Mouse (Mus musculus): ENCODE measurements at regions not wholly inside any gene's neighbourhood (a gene's known extent, or its start where the extent isn't known, plus 50 kb on each side); places are given as distances from the start of the nearest gene placed in this dataset.

DNA sequence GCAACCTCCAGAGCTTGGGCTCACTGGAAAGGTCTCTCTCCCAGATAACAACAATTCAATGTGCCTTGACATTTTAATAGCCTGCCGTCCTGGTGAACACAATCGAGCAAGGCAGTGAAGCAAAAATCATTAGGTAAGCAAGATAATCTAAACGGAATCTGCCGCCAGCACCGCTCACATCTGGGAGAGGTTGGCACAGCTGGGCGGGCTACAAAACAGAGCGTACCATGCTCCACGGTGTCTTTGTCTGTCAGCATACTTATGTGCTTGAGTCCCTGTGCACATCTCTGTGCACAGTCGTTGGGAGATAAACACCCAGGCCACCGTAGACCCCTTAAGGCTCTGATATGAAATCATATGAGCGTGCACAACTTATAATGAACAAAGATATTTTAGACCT is 108.1 kb downstream of the Insig2 start:
- TF ChIP-seq MAX (IDR thresholded peaks at IDR 0.05) = no peak
- no peak for TF ChIP-seq MYOD1 (IDR thresholded peaks at IDR 0.05; ENCODE audit: control insufficient read depth, insufficient read length, low read depth)
- TF ChIP-seq MYOG (IDR thresholded peaks at IDR 0.05; ENCODE audit: control insufficient read depth, extremely low read depth, insufficient read length) = no peak
- TF ChIP-seq FOSL1 (IDR thresholded peaks at IDR 0.05; ENCODE audit: insufficient read depth, low read length, poor library complexity, severe bottlenecking) = no peak
- TF ChIP-seq CTCF (IDR thresholded peaks at IDR 0.05; ENCODE audit: control insufficient read depth, insufficient read depth, insufficient read length) = no peak
- TF ChIP-seq CEBPB (IDR thresholded peaks at IDR 0.05; ENCODE audit: low read depth) = no peak
- TF ChIP-seq USF1 (IDR thresholded peaks at IDR 0.05; ENCODE audit: low read depth) = no peak
- Histone ChIP-seq H3K4me3 (ENCODE audit: insufficient read depth, poor library complexity, severe bottlenecking) (no peak overlapping the region), H3K79me2 (ENCODE audit: control insufficient read depth, insufficient read depth) (no peaks in the 10 kb centered on the region), H3K79me3 (ENCODE audit: low read depth) (no peaks in the 10 kb centered on the region), H3ac (ENCODE audit: control insufficient read depth, insufficient read length, low read depth) (no peak overlapping the region), H3K36me3 (ENCODE audit: control insufficient read depth, insufficient read depth) (no peaks in the 10 kb centered on the region), H3K27me3 (ENCODE audit: control insufficient read depth, insufficient read depth, insufficient read length) (peaks cover 3% of the 10 kb centered on the region)

DNA sequence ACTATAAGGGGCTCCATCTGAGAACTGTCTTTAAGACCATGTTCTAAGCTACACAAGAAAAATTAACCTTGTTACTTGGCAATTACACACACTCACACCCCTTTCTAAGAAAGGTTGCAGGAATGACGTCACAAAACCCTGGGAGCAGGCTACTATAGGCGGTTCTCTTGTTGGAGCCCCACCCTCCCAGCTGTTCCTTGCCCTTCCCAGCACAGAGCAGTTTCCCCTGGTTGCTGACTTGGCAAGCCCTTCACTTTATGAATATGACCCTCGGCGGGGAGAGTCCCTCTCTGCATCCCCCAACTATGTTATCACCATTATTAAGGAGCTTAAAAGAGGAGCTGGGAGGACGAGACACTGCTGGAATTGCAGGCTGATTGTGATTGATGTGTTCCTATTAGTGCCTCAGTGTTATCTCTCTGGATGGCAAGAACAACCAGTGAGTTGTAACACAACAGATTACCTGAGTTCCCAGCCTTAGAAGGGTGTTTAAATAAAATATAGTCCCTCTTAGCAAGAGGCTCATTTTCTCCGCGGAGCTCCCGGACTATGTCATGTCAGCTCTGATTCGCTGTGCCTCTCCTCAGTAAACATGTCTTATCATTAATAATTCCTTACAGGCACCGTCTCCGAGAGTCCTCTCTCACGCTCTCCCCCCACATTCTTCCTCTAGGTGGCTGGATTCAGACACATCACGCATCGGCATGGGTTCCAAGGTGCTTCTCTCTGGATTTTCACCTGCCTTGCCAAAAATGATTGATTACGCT is 105.7 kb downstream of the Insig2 start:
- no peak overlapping the region for H3ac ChIP-seq (ENCODE audit: control insufficient read depth, insufficient read length, low read depth)
- H3K36me3 ChIP-seq (ENCODE audit: control insufficient read depth, insufficient read depth) = no peaks in the 10 kb centered on the region
- no peaks in the 10 kb centered on the region for H3K27me3 ChIP-seq (ENCODE audit: control insufficient read depth, insufficient read depth, insufficient read length)
- no peak overlapping the region for H3K4me3 ChIP-seq (ENCODE audit: insufficient read depth, poor library complexity, severe bottlenecking)
- no peak for TF ChIP-seq USF1 (IDR thresholded peaks at IDR 0.05; ENCODE audit: low read depth)
- no peak for TF ChIP-seq MAX (IDR thresholded peaks at IDR 0.05)
- no peak for TF ChIP-seq MYOG (IDR thresholded peaks at IDR 0.05; ENCODE audit: control insufficient read depth, extremely low read depth, insufficient read length)
- TF ChIP-seq CTCF (IDR thresholded peaks at IDR 0.05; ENCODE audit: control insufficient read depth, insufficient read depth, insufficient read length) = no peak
- TF ChIP-seq FOSL1 (IDR thresholded peaks at IDR 0.05; ENCODE audit: insufficient read depth, low read length, poor library complexity, severe bottlenecking) = no peak
- TF ChIP-seq CEBPB (IDR thresholded peaks at IDR 0.05; ENCODE audit: low read depth) = no peak
- no peak for TF ChIP-seq MYOD1 (IDR thresholded peaks at IDR 0.05; ENCODE audit: control insufficient read depth, insufficient read length, low read depth)
- no peaks in the 10 kb centered on the region for H3K79me2 ChIP-seq (ENCODE audit: control insufficient read depth, insufficient read depth)
- H3K79me3 ChIP-seq (ENCODE audit: low read depth) = no peaks in the 10 kb centered on the region

DNA sequence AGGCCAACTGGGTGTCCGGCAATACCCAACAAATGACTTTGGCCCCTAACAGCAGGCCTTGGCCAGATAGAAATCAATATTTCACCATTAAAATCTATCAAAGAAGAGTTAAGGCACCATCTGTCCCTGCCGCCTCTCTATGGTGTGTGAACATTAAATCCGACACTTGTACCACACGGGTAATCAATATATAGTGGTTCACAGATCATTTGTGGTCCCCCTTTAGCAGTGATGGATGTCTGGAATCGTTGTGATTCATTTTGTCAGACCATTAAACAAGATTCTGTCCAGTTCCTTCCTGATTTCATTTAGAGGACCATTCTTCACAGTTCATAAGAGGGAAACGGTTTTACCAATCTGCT is 105.2 kb downstream of the Insig2 start:
- Histone ChIP-seq H3K4me3 (ENCODE audit: insufficient read depth, poor library complexity, severe bottlenecking) (no peak overlapping the region), H3K27me3 (ENCODE audit: control insufficient read depth, insufficient read depth, insufficient read length) (no peaks in the 10 kb centered on the region), H3ac (ENCODE audit: control insufficient read depth, insufficient read length, low read depth) (no peak overlapping the region), H3K79me3 (ENCODE audit: low read depth) (no peaks in the 10 kb centered on the region), H3K36me3 (ENCODE audit: control insufficient read depth, insufficient read depth) (no peaks in the 10 kb centered on the region), H3K79me2 (ENCODE audit: control insufficient read depth, insufficient read depth) (no peaks in the 10 kb centered on the region)
- TF ChIP-seq CTCF (IDR thresholded peaks at IDR 0.05; ENCODE audit: control insufficient read depth, insufficient read depth, insufficient read length) (no peak), MYOG (IDR thresholded peaks at IDR 0.05; ENCODE audit: control insufficient read depth, extremely low read depth, insufficient read length) (no peak)

DNA sequence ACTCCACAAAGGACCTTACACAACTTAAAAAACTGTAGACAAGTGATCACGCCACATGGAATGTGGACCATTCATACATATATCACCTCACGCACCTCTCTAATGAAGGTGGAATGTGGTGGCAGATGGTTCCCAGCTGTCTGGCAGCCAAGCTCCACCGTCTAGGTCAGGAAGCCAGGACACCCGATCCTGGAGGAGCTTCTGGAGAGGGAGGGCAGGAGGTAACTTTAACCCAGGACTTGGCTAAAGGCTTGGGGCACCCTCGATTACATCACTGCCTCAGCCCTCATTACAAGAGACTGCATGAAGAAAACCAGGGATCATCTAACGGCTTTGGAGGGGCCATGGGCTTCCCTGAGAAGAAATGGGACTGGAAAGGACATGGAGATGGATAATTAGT is 88.8 kb downstream of the Insig2 start:
- TF ChIP-seq USF1 (IDR thresholded peaks at IDR 0.05; ENCODE audit: low read depth) = no peak
- TF ChIP-seq CTCF (IDR thresholded peaks at IDR 0.05; ENCODE audit: control insufficient read depth, insufficient read depth, insufficient read length) = no peak
- TF ChIP-seq FOSL1 (IDR thresholded peaks at IDR 0.05; ENCODE audit: insufficient read depth, low read length, poor library complexity, severe bottlenecking) = no peak
- no peak for TF ChIP-seq MYOG (IDR thresholded peaks at IDR 0.05; ENCODE audit: control insufficient read depth, extremely low read depth, insufficient read length)
- no peak for TF ChIP-seq MYOD1 (IDR thresholded peaks at IDR 0.05; ENCODE audit: control insufficient read depth, insufficient read length, low read depth)
- Histone ChIP-seq H3K79me2 (ENCODE audit: control insufficient read depth, insufficient read depth) (no peaks in the 10 kb centered on the region), H3K36me3 (ENCODE audit: control insufficient read depth, insufficient read depth) (no peaks in the 10 kb centered on the region)

DNA sequence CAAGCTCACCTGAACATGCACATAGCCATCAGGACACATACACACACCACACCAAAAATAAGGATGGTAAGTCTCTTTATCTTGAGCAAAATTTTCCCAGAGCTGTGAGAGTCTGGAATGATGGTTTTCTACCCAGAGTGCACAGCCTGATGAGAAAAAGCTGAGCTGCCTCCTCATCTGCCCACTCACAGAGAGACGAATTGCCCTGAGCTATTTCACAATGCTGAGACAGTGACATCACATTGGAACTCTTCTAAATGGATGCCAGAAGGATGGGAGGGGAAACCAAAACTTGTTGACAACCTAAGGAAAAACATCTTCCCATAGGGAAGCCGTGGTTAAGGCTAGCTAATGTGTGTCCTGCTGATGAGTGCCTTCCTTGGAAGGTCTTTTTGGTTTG is 84.8 kb downstream of the Insig2 start:
- H3ac ChIP-seq (ENCODE audit: control insufficient read depth, insufficient read length, low read depth) = no peak overlapping the region
- H3K4me3 ChIP-seq (ENCODE audit: insufficient read depth, poor library complexity, severe bottlenecking) = no peak overlapping the region
- no peaks in the 10 kb centered on the region for H3K36me3 ChIP-seq (ENCODE audit: control insufficient read depth, insufficient read depth)
- H3K79me2 ChIP-seq (ENCODE audit: control insufficient read depth, insufficient read depth) = no peaks in the 10 kb centered on the region
- no peaks in the 10 kb centered on the region for H3K79me3 ChIP-seq (ENCODE audit: low read depth)
- no peaks in the 10 kb centered on the region for H3K27me3 ChIP-seq (ENCODE audit: control insufficient read depth, insufficient read depth, insufficient read length)
- TF ChIP-seq CTCF (IDR thresholded peaks at IDR 0.05; ENCODE audit: control insufficient read depth, insufficient read depth, insufficient read length) = no peak
- TF ChIP-seq MAX (IDR thresholded peaks at IDR 0.05) = no peak
- no peak for TF ChIP-seq USF1 (IDR thresholded peaks at IDR 0.05; ENCODE audit: low read depth)
- TF ChIP-seq CEBPB (IDR thresholded peaks at IDR 0.05; ENCODE audit: low read depth) = peak; percentile 24

More for the DNA sequence above, 88.8 kb downstream of the Insig2 start:
- H3K79me3 ChIP-seq (ENCODE audit: low read depth) = no peaks in the 10 kb centered on the region
- no peak overlapping the region for H3K4me3 ChIP-seq (ENCODE audit: insufficient read depth, poor library complexity, severe bottlenecking)
- H3ac ChIP-seq (ENCODE audit: control insufficient read depth, insufficient read length, low read depth) = no peak overlapping the region
- H3K27me3 ChIP-seq (ENCODE audit: control insufficient read depth, insufficient read depth, insufficient read length) = no peaks in the 10 kb centered on the region

DNA sequence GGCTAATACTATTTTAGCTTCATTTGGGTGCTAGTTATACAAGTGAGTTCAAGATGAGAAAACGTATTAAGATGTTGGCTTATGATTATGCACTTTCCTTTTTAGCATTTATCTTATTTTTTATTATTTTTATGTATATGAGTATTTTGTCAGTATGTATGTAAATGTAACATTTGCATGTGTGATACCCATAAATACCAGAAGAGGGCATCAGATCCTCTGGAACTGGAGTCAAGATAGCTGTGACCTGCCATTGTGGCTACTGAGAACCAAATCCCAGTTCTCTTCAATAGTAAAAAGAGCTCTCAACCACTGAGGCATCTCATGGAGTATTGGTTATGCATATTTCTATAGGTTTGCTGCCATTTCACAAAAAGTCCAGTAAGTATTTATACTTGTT is 83.3 kb downstream of the Insig2 start:
- TF ChIP-seq CTCF (IDR thresholded peaks at IDR 0.05; ENCODE audit: control insufficient read depth, insufficient read depth, insufficient read length) (no peak), MYOD1 (IDR thresholded peaks at IDR 0.05; ENCODE audit: control insufficient read depth, insufficient read length, low read depth) (no peak), FOSL1 (IDR thresholded peaks at IDR 0.05; ENCODE audit: insufficient read depth, low read length, poor library complexity, severe bottlenecking) (no peak), MAX (IDR thresholded peaks at IDR 0.05) (no peak)
- H3K36me3 ChIP-seq (ENCODE audit: control insufficient read depth, insufficient read depth) = no peaks in the 10 kb centered on the region

More for the DNA sequence above, 83.3 kb downstream of the Insig2 start:
- no peak overlapping the region for H3K4me3 ChIP-seq (ENCODE audit: insufficient read depth, poor library complexity, severe bottlenecking)
- no peaks in the 10 kb centered on the region for H3K79me3 ChIP-seq (ENCODE audit: low read depth)
- H3K27me3 ChIP-seq (ENCODE audit: control insufficient read depth, insufficient read depth, insufficient read length) = no peaks in the 10 kb centered on the region
- no peak overlapping the region for H3ac ChIP-seq (ENCODE audit: control insufficient read depth, insufficient read length, low read depth)
- H3K79me2 ChIP-seq (ENCODE audit: control insufficient read depth, insufficient read depth) = no peaks in the 10 kb centered on the region
